Mouse (Mus musculus) mouse embryonic stem cell (cell line): ENCODE results near the gene Mphosph6.

Source experiments
- in situ Hi-C, 2 experiments: fragments of 300-500 bp; cut with MboI; formaldehyde crosslinking; loops; 1 replicate in 1 of 2; 3 replicates in 1 of 2; pipeline ENCODE4 v1.14.3; 2019 to 2020; ENCODE audit warnings: low sequenced_read_pairs in 2 of 2, low pct_unique_long_range_greater_than_20kb in 1 of 2, mixed read lengths in 1 of 2; ENCODE audit not compliant: unreplicated experiment in 1 of 2

Mphosph6 gene

DNA sequence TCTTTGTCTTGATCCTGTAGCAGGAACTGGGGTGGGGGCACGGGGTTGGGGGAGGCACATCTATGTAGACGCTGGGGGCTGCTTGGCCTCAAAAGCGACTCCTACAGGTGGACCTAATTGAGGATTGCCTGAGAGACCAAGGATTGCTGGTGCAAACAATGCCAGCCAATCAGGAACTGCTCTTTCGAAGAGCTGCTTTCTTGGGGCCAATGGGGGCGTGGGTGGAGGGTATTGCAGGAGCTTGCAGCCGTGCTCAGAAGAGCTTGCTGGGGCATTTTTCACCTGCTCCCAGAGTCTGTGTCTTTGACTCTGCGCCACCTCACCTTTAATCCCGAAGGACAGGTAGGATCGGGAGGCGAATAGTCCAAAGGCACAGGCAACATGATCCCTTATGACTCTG lies 26.1 kb downstream of the Mphosph6 start:
- in situ Hi-C loops = no loop called here

DNA sequence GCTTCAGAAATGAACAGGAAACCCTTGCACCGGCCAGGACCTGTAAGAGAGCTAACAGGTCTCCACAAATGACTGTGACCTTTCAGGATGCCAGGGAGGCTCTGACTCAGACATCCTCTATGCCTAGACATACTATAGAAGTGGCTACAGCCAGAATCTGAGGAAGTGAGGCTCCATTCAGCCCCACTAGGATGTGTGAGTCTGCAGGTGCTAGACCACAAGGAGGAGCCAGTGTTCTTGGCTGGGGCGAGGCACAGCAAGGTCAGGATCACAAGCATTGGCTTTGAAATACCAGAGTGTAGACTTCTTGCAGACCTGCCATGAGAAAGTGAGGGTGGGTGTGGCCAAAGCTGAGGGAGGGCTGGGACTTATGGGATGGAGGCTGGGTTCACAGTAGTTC lies 29.1 kb downstream of the Mphosph6 start:
- in situ Hi-C loops = loop anchor here in 1 of 2 experiments (5.0 kb wide), 1 partner anchor 90 kb away; no protein-coding TSS in a partner anchor

DNA sequence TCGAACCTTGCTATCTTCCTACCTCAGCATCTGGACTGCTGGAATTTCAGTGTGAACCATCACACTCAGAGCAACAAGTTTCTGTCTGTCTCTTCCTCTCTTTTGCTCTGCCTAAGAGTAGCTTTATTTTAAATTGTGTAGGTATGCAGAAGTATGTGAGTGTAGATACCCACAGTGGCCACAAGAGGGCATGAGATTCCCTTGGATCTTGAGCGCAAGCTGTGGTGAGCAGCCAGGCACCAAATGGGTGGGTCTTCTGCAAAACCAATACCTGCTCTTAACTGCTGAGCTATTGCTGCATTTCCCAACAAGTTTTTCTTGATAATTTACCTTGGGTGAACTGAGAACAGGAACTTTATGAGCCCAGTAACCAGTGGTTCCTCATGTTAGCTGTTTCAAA lies 29.6 kb downstream of the Mphosph6 start:
- in situ Hi-C loops = loop anchor here in 1 of 2 experiments (5.0 kb wide), 1 partner anchor 90 kb away; no protein-coding TSS in a partner anchor

DNA sequence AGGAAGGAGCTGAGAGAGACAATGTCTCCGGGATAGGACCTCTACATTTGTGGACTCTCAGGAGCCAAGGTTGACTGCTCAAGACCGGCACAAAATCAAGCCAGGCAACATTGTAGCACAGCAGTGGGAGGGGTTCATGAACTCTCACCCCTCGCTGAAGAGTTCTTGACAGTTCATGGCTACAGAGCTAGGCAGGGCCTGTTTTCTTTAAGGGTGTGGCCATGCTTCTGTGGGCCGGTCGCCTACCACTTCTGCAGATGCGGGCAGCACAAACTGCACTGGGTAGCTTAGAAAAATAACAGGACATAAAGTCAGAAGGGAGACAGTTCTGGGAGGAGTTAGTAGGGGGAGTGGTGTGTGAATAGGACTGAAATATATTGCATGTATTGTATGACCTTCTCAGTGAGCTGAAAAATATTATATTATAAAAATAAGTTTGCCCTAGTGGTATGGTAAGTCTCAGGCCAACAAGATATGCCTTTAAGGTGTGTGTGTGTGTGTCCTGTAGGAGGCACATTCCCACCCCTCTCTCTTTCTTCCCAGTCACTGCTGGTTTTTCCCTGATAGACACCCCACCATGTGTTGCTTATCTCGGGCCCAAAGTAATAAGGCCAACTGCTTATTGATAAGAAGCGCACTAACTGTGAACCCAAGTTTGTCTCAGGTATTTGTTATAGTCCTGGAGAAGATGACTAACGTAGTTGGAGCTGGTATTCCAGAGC lies 30.5 kb downstream of the Mphosph6 start:
- in situ Hi-C loops = loop anchor here in 1 of 2 experiments (5.0 kb wide), 1 partner anchor 91 kb away; no protein-coding TSS in a partner anchor

DNA sequence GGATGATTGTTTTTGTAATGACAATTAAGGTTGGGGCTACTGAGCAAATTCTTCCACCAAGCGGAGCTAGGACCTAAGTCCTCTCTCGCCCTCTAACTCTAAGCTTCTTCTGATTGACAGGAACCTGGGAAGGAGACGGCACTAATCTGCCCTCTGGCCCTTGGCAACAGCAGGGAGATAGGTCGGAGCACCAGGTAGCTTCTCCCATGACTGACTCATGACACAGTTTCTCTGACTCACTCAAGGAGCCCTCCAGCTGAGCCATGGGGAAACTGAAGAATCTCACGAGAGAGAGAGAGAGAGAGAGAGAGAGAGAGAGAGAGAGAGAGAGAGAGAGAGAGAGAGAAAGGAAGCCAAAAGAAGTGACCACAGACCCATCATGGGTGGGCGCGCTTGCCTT lies 32.8 kb downstream of the Mphosph6 start:
- in situ Hi-C loops = no loop called here

DNA sequence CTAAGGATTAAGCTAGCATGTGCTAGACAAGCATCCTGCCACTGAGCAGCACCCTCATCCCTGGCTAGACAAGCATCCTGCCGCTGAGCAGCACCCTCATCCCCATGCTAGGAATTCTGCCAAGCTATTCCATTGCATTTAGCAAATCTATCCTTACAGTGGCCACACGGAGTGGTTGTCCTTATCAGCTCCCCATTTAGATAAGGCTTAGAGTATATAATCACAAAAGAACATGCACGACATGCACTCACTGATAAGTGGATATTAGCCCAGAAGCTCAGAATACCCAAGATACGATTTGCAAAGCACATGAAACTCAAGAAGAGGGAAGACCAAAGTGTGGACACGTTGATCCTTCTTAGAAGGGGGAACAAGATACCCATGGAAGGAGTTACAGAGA lies 35.8 kb downstream of the Mphosph6 start:
- in situ Hi-C loops = no loop called here

DNA sequence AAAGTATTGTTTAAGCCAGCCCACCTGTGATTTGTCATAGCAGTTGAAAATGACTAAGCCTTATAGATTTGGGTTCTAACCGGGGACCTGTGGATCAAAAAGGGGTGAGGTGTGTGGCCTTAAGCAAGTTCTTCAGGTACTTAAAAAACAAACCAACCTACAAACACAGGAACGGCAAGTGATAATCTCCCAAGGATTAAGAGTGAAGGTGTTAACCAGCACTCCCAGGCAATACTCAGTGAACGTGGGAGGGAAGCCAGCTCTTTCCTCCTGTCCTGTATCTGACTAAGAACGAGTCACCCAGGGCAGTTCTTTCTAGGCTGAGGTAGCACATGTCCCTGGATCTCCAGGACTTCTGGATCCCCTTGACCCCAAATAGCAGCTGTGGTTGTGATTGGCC lies 37.1 kb downstream of the Mphosph6 start:
- in situ Hi-C loops = no loop called here

DNA sequence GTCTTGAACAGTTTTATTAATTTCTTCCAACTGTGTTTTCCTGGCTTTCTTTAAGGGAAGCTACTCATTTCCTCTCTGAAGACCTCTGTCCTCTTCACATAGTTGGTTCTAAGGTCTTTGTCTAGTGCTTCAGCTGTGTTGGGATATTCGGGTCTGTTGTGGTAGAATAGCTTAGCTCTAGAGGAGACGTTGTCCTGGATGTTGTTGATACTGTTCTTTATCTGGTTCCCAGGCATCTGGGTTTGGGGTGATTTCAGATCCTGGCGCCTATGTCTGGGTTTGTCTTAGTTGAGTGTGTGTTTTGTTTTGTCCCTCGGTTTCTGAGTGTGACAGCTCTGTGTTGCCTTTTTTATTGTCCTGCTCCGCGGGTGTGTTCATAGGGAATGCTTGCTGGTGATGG lies 39.0 kb downstream of the Mphosph6 start:
- in situ Hi-C loops = no loop called here

DNA sequence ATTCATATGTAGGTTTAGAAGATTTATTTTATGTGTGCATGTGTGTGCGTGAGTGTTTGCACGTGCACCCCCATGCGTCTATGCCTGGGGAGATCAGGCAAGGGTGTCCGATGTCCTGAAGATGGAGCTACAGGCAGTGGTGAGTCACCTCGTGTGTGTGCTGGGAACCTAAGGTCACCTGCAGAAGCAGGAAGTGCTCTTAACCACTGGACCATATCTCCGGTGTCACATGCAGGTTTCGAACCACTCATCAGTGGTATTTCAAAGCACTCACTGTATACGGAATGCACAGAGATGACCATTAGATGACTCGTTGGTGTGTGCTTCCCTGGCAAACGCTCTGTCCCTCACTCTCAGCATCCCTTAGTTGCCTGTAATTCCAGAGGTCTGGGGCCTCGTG lies 43.8 kb downstream of the Mphosph6 start:
- in situ Hi-C loops = no loop called here

DNA sequence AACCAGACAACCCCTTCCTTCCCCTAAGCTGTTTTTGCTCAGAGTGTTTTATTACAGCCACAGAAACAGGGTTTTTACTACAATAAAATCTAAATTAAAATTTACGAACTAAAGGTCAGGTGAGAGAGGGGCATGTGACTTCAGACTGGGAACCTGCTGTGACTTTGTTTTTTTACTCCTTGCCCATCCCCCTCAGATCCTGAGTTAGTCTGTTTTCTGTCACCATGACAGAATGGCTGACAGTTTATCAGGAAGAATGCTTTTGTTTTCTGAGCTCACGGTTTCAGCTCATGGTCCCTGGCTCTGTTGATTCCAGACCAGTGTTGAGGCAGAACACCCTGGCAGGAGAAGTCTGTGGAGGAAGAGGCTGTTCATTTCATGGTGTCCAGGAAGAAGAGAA lies 52.3 kb downstream of the Mphosph6 start:
- in situ Hi-C loops = no loop called here

DNA sequence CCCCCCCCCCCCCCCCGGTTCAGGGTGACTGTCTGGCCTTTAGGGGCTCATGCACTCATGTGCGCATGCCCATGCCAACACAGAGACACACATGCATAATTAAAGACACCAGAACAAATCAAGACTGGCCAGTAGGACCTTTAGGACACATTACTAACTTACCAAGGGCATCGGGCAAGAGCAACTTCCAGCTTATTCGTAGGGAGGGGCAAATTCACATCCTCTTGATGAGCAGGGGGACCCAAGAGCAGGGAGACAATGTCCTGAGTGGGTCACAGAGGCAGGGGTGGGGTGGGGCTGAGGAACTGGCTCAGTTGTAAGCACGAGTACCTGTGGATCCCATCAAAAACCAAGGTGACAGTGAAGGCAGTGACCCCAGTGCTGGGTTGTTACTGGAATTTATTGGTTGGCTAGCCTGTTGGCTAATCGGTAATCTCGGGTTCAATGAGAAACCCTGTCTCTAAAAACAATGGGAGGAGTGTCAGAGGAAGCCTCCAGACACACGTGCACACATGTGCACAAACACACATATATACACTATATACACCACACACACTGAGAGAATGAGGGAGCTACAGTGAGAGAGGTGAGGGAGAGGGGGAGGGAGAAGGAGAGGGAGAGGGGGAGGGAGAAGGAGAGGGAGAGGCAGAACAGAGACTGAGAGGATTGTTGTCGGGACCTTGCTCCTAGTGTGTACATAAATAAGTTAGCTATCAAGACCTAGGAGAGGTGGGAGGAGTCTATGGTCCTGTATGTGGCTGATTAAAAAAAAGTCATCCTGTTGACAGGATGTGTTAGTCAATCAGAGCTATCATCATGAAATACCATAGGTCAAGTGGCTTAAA lies 53.6 kb downstream of the Mphosph6 start:
- in situ Hi-C loops = no loop called here

DNA sequence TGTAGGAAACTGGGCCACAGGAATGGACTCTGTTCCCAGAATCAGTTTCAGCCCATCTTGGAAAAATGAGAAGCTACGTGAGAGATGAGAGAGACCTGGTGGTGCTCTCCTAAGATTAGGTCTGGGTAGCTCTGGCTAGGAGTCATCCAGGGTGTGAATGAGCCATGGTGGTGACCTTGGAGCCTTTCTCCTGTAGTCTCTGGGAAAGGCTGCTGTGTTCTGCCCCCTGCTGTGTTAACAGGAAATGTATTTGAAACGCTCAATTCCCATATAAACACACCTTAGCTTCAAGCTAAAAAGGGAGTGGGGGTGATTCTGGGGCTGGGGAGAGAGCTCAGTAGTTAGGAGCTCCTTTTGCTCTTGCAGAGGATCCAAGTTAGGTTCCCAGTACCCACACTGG lies 54.3 kb downstream of the Mphosph6 start:
- in situ Hi-C loops = no loop called here

DNA sequence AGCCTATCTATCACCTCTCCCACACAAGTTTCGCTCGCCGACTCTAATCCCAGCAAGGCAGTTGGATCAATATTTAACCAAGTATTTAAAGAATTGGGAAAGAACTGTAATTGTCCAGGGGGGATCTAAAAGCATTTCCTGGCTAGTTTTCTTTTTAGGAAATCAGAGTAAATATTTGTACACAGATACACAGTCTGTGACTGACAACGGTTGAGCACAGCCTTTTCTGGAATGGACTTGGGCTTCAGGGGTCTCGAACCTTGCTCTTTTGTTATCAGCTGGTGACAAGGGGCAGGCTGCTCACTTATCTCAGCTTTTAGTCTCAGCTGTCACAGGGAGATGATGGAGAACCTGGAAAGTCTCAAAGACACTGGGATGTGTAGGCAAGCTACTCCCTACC lies 55.1 kb downstream of the Mphosph6 start:
- in situ Hi-C loops = no loop called here

DNA sequence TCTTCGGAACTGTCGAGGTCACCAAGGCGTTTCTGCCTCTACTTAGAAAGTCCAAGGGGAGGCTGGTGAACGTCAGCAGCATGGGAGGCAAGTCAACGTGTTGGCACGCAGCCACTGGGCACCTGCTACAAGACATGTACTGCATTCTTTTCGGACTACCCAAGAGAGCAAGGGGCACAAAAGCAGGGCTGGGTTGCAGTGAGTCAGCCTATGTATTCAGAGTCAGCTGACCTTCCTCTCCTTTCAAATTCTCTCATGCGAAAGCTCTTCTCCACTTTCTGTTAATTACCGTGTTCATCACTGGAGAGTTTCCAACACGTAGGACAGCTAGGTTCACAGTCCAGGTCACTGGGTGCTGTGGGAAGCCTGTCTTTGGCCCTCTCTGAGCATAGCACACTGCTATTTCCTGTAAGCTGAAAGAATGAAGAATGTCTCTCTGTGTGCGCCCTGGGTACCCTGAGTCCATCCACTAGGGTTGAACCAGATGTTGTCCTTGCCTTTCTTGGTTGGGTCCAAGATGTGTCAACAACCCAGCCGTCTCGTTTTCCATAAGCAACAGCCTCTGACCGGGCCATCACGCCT lies 59.2 kb downstream of the Mphosph6 start:
- in situ Hi-C loops = no loop called here
